Mouse (Mus musculus) brown adipose tissue, adult 24 weeks (tissue): ENCODE data around the gene Arhgef11. TPM values are rescaled to one million over a fixed set of nuclear protein-coding genes. Genes with fewer than 3 reads are reported as not detected.

ENCODE experiments used
- H3K27ac ChIP-seq: fragments of 200-500 bp; replicated peaks from 2 replicates; pipeline ENCODE4 v1.5.1; 2012; ENCODE audit warnings: low read depth, mild to moderate bottlenecking, low read length
- H3K4me1 ChIP-seq: fragments of 200-500 bp; 2 replicates; pipeline ENCODE4 v1.6.1; 2012; ENCODE audit warnings: low read length, mixed read lengths; ENCODE audit not compliant: control insufficient read depth, insufficient read depth, insufficient read length
- H3K4me3 ChIP-seq: fragments of 200-500 bp; 2 replicates; pipeline ENCODE4 v1.5.1; 2012; ENCODE audit warnings: low read depth, mild to moderate bottlenecking, low read length, moderate library complexity; ENCODE audit not compliant: insufficient read depth
- polyA plus RNA-seq: library from polyadenylated mRNA; stranded (reverse); fragments of >200 nt; gene quantifications from 2 replicates; pipeline ENCODE4 v1.2.4, GENCODE M21; 2012; ENCODE audit not compliant: missing spikeins, insufficient read depth, insufficient read length

Gene Arhgef11
- polyA plus RNA-seq, 1 experiment, result 18.7 TPM

DNA sequence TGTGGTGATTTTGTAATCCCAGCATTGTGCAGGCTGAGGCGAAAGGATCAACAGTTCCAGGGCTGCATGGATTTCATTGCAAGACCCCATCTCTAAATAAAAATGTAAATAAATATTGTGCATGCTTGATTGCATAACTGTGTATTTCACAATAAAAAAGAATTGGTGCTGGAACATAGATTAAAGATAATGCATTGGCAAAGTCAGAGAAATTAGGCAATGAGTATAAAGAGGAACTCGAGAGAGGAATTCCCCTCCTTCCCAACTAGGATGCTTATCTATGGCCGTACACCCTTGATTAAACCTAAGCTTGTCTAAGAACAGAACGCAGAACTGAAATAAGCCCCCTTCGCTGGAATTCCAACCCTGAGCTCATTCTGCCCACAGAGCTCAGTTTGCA is 167.8 kb downstream of the Arhgef11 start:
- H3K4me1 ChIP-seq, result no peaks in the 10 kb centered on the region
- no peak overlapping the region for H3K27ac ChIP-seq
- H3K4me3 ChIP-seq, result no peak overlapping the region

DNA sequence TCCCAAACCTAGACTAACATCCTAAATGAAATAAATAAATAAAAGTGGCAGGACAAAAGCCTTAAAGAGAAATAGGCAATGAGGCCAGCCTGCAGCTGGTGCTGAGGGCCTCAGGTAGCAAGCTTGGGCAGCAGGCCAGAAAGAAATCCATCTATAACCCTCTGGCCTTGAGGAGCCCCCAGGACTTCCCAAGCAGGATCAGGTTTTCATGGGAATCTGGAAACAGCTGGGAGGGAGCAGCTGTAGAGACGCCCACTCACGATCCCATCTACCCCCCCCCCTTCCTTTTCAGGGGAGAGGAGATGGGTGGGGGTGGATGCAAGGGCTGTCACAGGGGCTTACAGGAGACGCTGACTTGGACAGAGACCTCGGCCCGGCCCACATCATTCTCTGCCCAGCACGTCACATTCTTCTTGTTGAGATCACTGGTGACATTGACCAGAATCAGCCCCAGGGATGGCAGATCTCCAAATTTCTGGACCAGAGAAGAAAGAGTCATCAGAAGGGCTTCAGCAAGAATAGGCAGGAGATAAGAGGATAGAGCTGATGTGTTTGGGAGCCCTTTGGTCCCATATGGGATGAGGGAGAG is 168.4 kb downstream of the Arhgef11 start:
- Histone ChIP-seq H3K4me3 (no peak overlapping the region), H3K27ac (no peak overlapping the region), H3K4me1 (no peaks in the 10 kb centered on the region)

Other genes with a start within 250 kb of the Arhgef11 start
- not detected in 2 replicates for gene Fcrl1, start 241.2 kb upstream of the Arhgef11 start, polyA plus RNA-seq
- gene Fcrl5, start 181.8 kb upstream of the Arhgef11 start, polyA plus RNA-seq, result 0.50 TPM in 1 of 2 replicates, not detected in the other
- gene Etv3, start 92.2 kb upstream of the Arhgef11 start, polyA plus RNA-seq, result 11.4 and 15.8 TPM in 2 replicates
- 0.38 TPM in 1 of 2 replicates, not detected in the other for gene Lrrc71, start 131.1 kb downstream of the Arhgef11 start, polyA plus RNA-seq
- gene Ntrk1, start 177.6 kb downstream of the Arhgef11 start, polyA plus RNA-seq, result not detected in 2 replicates
- not detected in 2 replicates for gene Insrr, start 179.4 kb downstream of the Arhgef11 start, polyA plus RNA-seq
- gene Pear1, start 206.7 kb downstream of the Arhgef11 start, polyA plus RNA-seq, result 2.7 and 4.0 TPM in 2 replicates
- not detected in 2 replicates for gene Sh2d2a, start 229.2 kb downstream of the Arhgef11 start, polyA plus RNA-seq